Mouse (Mus musculus) cortical plate, adult 2 months (tissue): ENCODE measurements around the gene 4931422A03Rik.

ENCODE experiments used
- CTCF ChIP-seq: fragments of 200-500 bp; IDR thresholded peaks from 2 replicates; pipeline ENCODE4 v1.5.1; 2011; ENCODE audit warnings: mild to moderate bottlenecking, control low read depth, low read length; ENCODE audit not compliant: insufficient read depth; ENCODE audit errors: extremely low read depth
- POLR2A ChIP-seq: fragments of 200-500 bp; IDR thresholded peaks from 2 replicates; pipeline ENCODE4 v1.6.1; 2011; ENCODE audit warnings: mild to moderate bottlenecking, low read length, control low read depth; ENCODE audit not compliant: insufficient read depth; ENCODE audit errors: extremely low read depth

DNA sequence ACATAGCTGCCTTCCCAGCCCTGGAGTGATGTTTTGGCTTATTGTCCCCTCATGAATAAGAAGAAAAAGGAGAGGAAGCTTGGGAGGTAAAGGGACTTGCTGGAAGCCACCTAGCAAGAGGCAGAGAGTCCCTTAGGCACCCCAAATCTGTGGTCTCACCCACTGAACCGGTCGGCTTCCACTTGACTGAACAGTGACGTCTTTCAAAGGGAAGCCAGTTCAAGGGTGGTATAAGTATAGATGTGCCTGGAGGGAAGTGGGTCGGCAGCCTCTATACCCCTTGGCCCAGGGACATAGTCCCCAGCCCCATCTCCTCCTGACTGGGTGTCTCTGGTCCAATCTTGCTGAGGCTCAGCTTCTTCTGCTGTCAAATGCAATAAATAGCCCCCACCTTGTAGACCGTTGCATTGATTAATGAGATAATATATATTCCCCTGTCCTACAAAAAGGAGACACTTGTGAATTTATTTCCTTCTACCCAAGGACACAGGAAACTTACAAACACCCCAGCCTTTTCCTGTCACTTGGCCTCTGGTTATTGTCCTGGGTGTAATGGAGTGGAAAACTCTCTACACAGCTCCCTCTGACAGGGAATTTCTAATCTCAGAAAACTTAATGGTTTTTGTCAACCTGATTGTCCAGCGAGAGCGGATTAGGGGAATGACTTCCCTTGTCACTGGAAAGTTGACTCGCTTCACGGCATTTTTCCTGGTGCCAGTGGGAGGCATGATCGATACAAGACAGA, 92.3 kb downstream of the 4931422A03Rik start:
- TF ChIP-seq POLR2A (no peak), CTCF (no peak)
